Mouse (Mus musculus) MEL (cell line): Measurements from ENCODE around the gene Specc1l. TPM values are rescaled to one million over a fixed set of nuclear protein-coding genes. Genes with fewer than 3 reads are reported as not detected.

Source experiments
- DNase-seq: peaks from one replicate; pipeline ENCODE4 v3.0.0; 2011; ENCODE audit warnings: low read depth, low spot score
- H3K27ac ChIP-seq: 2 replicates; pipeline ENCODE4 v1.5.1; 2012; ENCODE audit warnings: low read depth, mild to moderate bottlenecking, control low read depth, low read length, moderate library complexity; ENCODE audit not compliant: control insufficient read depth
- H3K27me3 ChIP-seq, 2 experiments: fragments of 150-350 bp in 1 of 2; sonication (generic) in 1 of 2; 2 replicates each; pipeline ENCODE4 v1.6.1; 2012; ENCODE audit warnings: low read length in 2 of 2, mild to moderate bottlenecking in 2 of 2, improper control_type of control experiment in 1 of 2, moderate library complexity in 1 of 2; ENCODE audit not compliant: insufficient read depth in 2 of 2, control insufficient read depth in 1 of 2
- H3K36me3 ChIP-seq, 2 experiments: 2 replicates each; pipeline ENCODE4 v1.6.1; 2012 to 2014; ENCODE audit warnings: low read length in 2 of 2, improper control_type of control experiment in 1 of 2, inconsistent platforms in 1 of 2, mild to moderate bottlenecking in 1 of 2; ENCODE audit not compliant: insufficient read depth in 2 of 2, control insufficient read depth in 1 of 2
- H3K4me1 ChIP-seq, 2 experiments: fragments of 150-350 bp in 1 of 2; sonication (generic) in 1 of 2; 2 replicates each; pipeline ENCODE4 v1.6.1; 2012; ENCODE audit warnings: low read length in 2 of 2, improper control_type of control experiment in 1 of 2, mild to moderate bottlenecking in 1 of 2; ENCODE audit not compliant: insufficient read depth in 2 of 2, control insufficient read depth in 1 of 2
- H3K4me3 ChIP-seq, 2 experiments: fragments of 150-350 bp in 1 of 2; sonication (generic) in 1 of 2; 2 replicates each; pipeline ENCODE4 v1.5.1; 2012; ENCODE audit warnings: low read depth in 2 of 2, low read length in 2 of 2, mild to moderate bottlenecking in 2 of 2, moderate library complexity in 2 of 2, control low read depth in 1 of 2, improper control_type of control experiment in 1 of 2; ENCODE audit not compliant: control insufficient read depth in 1 of 2, insufficient read depth in 1 of 2
- H3K79me2 ChIP-seq: 2 replicates; pipeline ENCODE4 v1.6.1; 2012; ENCODE audit warnings: mild to moderate bottlenecking, low read length, moderate library complexity; ENCODE audit not compliant: control insufficient read depth, poor library complexity, insufficient read depth
- H3K9ac ChIP-seq: 2 replicates; pipeline ENCODE4 v1.6.1; 2012; ENCODE audit warnings: low read depth, mild to moderate bottlenecking, control low read depth, low read length, moderate library complexity; ENCODE audit not compliant: control insufficient read depth, poor library complexity, severe bottlenecking
- H3K9me3 ChIP-seq: fragments of 150-350 bp; sonication (generic); replicated peaks from 2 replicates; pipeline ENCODE4 v1.6.1; 2012; ENCODE audit warnings: mild to moderate bottlenecking, low read length, improper control_type of control experiment, moderate library complexity; ENCODE audit not compliant: insufficient read depth
- BHLHE40 ChIP-seq: IDR thresholded peaks from 2 replicates; pipeline ENCODE4 v1.6.1; 2012; ENCODE audit warnings: low read depth, mild to moderate bottlenecking, inconsistent platforms, low read length, improper control_type of control experiment, borderline replicate concordance
- CTCF ChIP-seq, 3 experiments: IDR thresholded peaks in 2 of 3; conservative IDR thresholded peaks in 1 of 3; 2 replicates each; pipeline ENCODE4 v1.5.1; 2011 to 2012; ENCODE audit warnings: low read length in 3 of 3, low read depth in 2 of 3, mild to moderate bottlenecking in 2 of 3, improper control_type of control experiment in 1 of 3, inconsistent platforms in 1 of 3, mixed read lengths in 1 of 3, moderate library complexity in 1 of 3; ENCODE audit not compliant: control insufficient read depth in 1 of 3, insufficient read depth in 1 of 3, poor library complexity in 1 of 3, severe bottlenecking in 1 of 3
- ELF1 ChIP-seq: IDR thresholded peaks from 2 replicates; pipeline ENCODE4 v1.6.1; 2014; ENCODE audit warnings: low read depth, mild to moderate bottlenecking, inconsistent platforms, low read length, improper control_type of control experiment, moderate library complexity
- EP300 ChIP-seq, 2 experiments: IDR thresholded peaks; 2 replicates each; pipeline ENCODE4 v1.6.1; 2011; ENCODE audit warnings: improper control_type of control experiment in 2 of 2, low read length in 2 of 2, low read depth in 1 of 2, mild to moderate bottlenecking in 1 of 2
- ETS1 ChIP-seq: IDR thresholded peaks from 2 replicates; pipeline ENCODE4 v1.6.1; 2012; ENCODE audit warnings: low read depth, mild to moderate bottlenecking, inconsistent platforms, low read length, improper control_type of control experiment, moderate library complexity
- GABPA ChIP-seq: IDR thresholded peaks from 2 replicates; pipeline ENCODE4 v1.6.1; 2012; ENCODE audit warnings: low read depth, mild to moderate bottlenecking, inconsistent platforms, low read length, improper control_type of control experiment, moderate library complexity
- GATA1 ChIP-seq: IDR thresholded peaks from 2 replicates; pipeline ENCODE4 v1.6.1; 2011; ENCODE audit warnings: low read depth, low read length, improper control_type of control experiment
- HCFC1 ChIP-seq: IDR thresholded peaks from 2 replicates; pipeline ENCODE4 v1.6.1; 2012; ENCODE audit warnings: low read depth, mild to moderate bottlenecking, inconsistent platforms, low read length, improper control_type of control experiment, moderate library complexity
- KAT2A ChIP-seq: conservative IDR thresholded peaks from 2 replicates; pipeline ENCODE4 v1.6.1; 2012; ENCODE audit warnings: low read depth, low read length, improper control_type of control experiment, inconsistent platforms
- MAFK ChIP-seq: IDR thresholded peaks from 2 replicates; pipeline ENCODE4 v1.6.1; 2011; ENCODE audit warnings: low read depth, mild to moderate bottlenecking, low read length, improper control_type of control experiment, borderline replicate concordance
- MAX ChIP-seq: IDR thresholded peaks from 2 replicates; pipeline ENCODE4 v1.6.1; 2011; ENCODE audit warnings: low read length, improper control_type of control experiment
- MEF2A ChIP-seq: IDR thresholded peaks from 2 replicates; pipeline ENCODE4 v1.6.1; 2014; ENCODE audit warnings: low read depth, mild to moderate bottlenecking, inconsistent platforms, low read length, improper control_type of control experiment; ENCODE audit not compliant: poor library complexity, insufficient replicate concordance, severe bottlenecking; ENCODE audit errors: extremely low read depth
- MYC ChIP-seq: IDR thresholded peaks from 2 replicates; pipeline ENCODE4 v1.6.1; 2011; ENCODE audit warnings: low read depth, mild to moderate bottlenecking, low read length, improper control_type of control experiment, moderate library complexity
- NELFE ChIP-seq: IDR thresholded peaks from 2 replicates; pipeline ENCODE4 v1.6.1; 2011; ENCODE audit warnings: low read depth, low read length, improper control_type of control experiment
- NRF1 ChIP-seq: IDR thresholded peaks from 2 replicates; pipeline ENCODE4 v1.6.1; 2014; ENCODE audit warnings: low read depth, mild to moderate bottlenecking, inconsistent platforms, low read length, improper control_type of control experiment, moderate library complexity; ENCODE audit not compliant: poor library complexity, insufficient read depth, severe bottlenecking
- RCOR1 ChIP-seq: IDR thresholded peaks from 2 replicates; pipeline ENCODE4 v1.6.1; 2012; ENCODE audit warnings: low read depth, mild to moderate bottlenecking, inconsistent platforms, low read length, improper control_type of control experiment
- SIN3A ChIP-seq: IDR thresholded peaks from 2 replicates; pipeline ENCODE4 v1.6.1; 2012; ENCODE audit warnings: low read length, improper control_type of control experiment, inconsistent platforms
- SMC3 ChIP-seq: IDR thresholded peaks from 2 replicates; pipeline ENCODE4 v1.6.1; 2011; ENCODE audit warnings: low read depth, low read length, improper control_type of control experiment
- TBP ChIP-seq: IDR thresholded peaks from 2 replicates; pipeline ENCODE4 v1.8.0; 2011; ENCODE audit warnings: low read depth, low read length, improper control_type of control experiment
- TCF12 ChIP-seq: IDR thresholded peaks from 2 replicates; pipeline ENCODE4 v1.6.1; 2014; ENCODE audit warnings: low read depth, mild to moderate bottlenecking, inconsistent platforms, low read length, improper control_type of control experiment, moderate library complexity
- USF1 ChIP-seq: IDR thresholded peaks from 2 replicates; pipeline ENCODE4 v1.6.1; 2014; ENCODE audit warnings: low read depth, mild to moderate bottlenecking, inconsistent platforms, low read length, improper control_type of control experiment, moderate library complexity
- USF2 ChIP-seq, 2 experiments: IDR thresholded peaks; 2 replicates each; pipeline ENCODE4 v1.6.1; 2011 to 2012; ENCODE audit warnings: improper control_type of control experiment in 2 of 2, low read length in 2 of 2, borderline replicate concordance in 1 of 2, inconsistent platforms in 1 of 2, low read depth in 1 of 2, mild to moderate bottlenecking in 1 of 2; ENCODE audit not compliant: insufficient read depth in 1 of 2
- ZKSCAN1 ChIP-seq: IDR thresholded peaks from 2 replicates; pipeline ENCODE4 v1.6.1; 2012; ENCODE audit warnings: low read depth, mild to moderate bottlenecking, inconsistent platforms, low read length, improper control_type of control experiment, moderate library complexity
- ZMIZ1 ChIP-seq: IDR thresholded peaks from 2 replicates; pipeline ENCODE4 v1.6.1; 2012; ENCODE audit warnings: low read depth, mild to moderate bottlenecking, inconsistent platforms, low read length, improper control_type of control experiment, moderate library complexity
- polyA plus RNA-seq, 2 experiments: library from polyadenylated mRNA; stranded (reverse) in 1 of 2; unstranded in 1 of 2; fragments of >175 nt in 1 of 2; fragments of >200 nt in 1 of 2; gene quantifications; 2 replicates each; pipeline versions ENCODE4 v1.2.1 to v1.2.4; 2012; ENCODE audit warnings: low replicate concordance in 2 of 2, low read depth in 1 of 2; ENCODE audit not compliant: insufficient read length in 2 of 2, insufficient read depth in 1 of 2, missing spikeins in 1 of 2
- total RNA-seq: library from RNA; depleted of rRNA; stranded (reverse); fragments of 300-350 nt; gene quantifications from 2 replicates; pipeline ENCODE4 v1.2.3, GENCODE M21; 2012

The Specc1l gene
- total and polyA plus RNA-seq, 3 experiments = 12.3 to 30.6 (median 15.1) TPM

DNA sequence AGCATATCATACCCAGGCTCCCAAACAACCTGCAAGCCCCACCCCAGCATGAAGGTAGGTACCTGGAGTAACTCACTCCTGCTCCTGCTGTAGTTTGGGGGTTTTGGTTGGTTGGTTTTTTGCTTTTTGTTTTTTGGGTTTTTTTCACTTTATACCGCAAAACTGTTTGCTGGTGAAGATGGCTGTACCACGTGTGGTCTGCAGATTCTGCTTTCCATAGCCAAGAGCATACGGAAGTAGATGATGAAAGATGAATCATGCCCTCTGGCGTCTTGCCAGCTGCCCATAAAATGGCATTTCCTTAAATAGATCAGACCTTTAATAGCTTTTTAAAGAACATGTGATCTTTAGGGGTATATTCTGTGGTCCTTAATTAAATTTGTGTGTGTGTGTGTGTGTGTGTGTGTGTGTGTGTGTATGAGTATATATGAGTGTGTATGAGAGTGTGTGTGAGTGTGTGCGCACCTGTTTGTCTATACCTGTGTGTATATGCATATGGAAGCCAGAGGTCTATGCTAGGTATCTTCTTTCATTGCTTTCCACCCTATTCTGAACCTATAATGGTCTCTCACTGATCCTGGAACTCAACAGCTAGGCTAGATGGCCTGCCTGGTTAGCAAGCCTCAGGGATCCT is 88.0 kb downstream of the Specc1l start (continued):
- TF ChIP-seq NRF1 = no peak
- no peak for TF ChIP-seq CTCF (IDR thresholded peaks at IDR 0.05 in 2 of 3, conservative IDR thresholded peaks at IDR 0.05 in 1 of 3; ENCODE audit: control insufficient read depth in 1 of 3, insufficient read depth in 1 of 3, low read depth in 2 of 3, low read length in 3 of 3, poor library complexity in 1 of 3, severe bottlenecking in 1 of 3)
- TF ChIP-seq ZMIZ1 = no peak
- TF ChIP-seq NELFE = no peak
- TF ChIP-seq TCF12 = peak; percentile 74

DNA sequence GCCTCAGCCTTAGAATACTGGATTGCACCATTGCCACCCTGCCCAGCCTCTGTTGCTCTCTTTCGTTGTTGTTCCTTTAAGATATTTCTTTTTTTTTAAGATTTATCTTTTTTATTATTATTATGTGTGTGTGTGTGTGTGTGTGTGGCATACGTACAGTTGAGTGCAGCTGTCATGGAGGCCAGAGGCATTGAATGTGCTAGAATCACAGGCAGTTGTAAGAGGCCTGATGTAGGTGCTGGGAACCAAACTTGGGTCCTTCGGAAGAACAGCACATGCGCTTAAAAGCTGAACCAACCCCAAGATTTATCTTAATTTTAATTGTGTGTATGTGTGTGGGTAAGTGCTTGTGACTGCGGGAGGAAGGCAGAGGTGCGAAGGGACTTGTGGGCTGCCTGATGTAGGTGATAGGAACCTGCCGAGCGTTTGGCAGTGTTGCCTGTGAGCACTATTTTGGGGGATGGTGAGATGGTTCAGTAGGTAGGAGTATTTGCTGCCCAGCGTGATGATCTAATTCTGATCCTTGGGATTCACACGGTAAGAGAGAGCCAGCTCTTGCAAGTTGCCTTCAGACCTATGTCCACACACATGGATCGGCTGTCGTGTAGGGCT is 89.4 kb downstream of the Specc1l start:
- Histone ChIP-seq H3K79me2 (no peaks in the 10 kb centered on the region), H3K36me3 (peaks cover 0 to 54% of the 10 kb centered on the region in 2 experiments; a peak in 3 of 4 replicates), H3K27me3 (no peaks in the 10 kb centered on the region), H3K27ac (peak overlapping the region; percentile 93), H3K4me3 (no peak overlapping the region), H3K4me1 (peaks cover 45 to 53% of the 10 kb centered on the region in 2 experiments), H3K9me3 (no peaks in the 10 kb centered on the region), H3K9ac (peak overlapping the region; percentile 32)
- peak; percentile 83 for DNase-seq
- TF ChIP-seq EP300 (IDR thresholded peaks at IDR 0.05; ENCODE audit: low read depth in 1 of 2, low read length in 2 of 2) (peak; percentile 61 to 74), GATA1 (peak; percentile 38; the same call in 1 of the 2 replicates), MAX (peak; percentile 92), SIN3A (peak; percentile 54), BHLHE40 (peak; percentile 53; the same call in 1 of the 2 replicates), ELF1 (0 out of 2 replicates have a peak, but pooled peaks have one; percentile 10), NRF1 (peak; percentile 38; the same call in 1 of the 2 replicates), TCF12 (peak; percentile 75), CTCF (IDR thresholded peaks at IDR 0.05 in 2 of 3, conservative IDR thresholded peaks at IDR 0.05 in 1 of 3; ENCODE audit: control insufficient read depth in 1 of 3, insufficient read depth in 1 of 3, low read depth in 2 of 3, low read length in 3 of 3, poor library complexity in 1 of 3, severe bottlenecking in 1 of 3) (no peak), TBP (peak; percentile 74), RCOR1 (peak; percentile 52; the same call in 1 of the 2 replicates), USF2 (IDR thresholded peaks at IDR 0.05; ENCODE audit: borderline replicate concordance in 1 of 2, insufficient read depth in 1 of 2, low read depth in 1 of 2, low read length in 2 of 2) (no peak), ZKSCAN1 (no peak), ETS1 (peak; percentile 73), SMC3 (no peak), MYC (peak; percentile 63; the same call in 1 of the 2 replicates), MEF2A (peak; percentile 27; the same call in 1 of the 2 replicates), HCFC1 (peak; percentile 49; the same call in 1 of the 2 replicates), USF1 (peak; percentile 37; the same call in 1 of the 2 replicates), MAFK (0 out of 2 replicates have a peak, but pooled peaks have one; percentile 33), GABPA (peak; percentile 56; the same call in 1 of the 2 replicates), KAT2A (no peak)
